Mouse (Mus musculus) embryonic facial prominence, embryonic 14.5 days (tissue): Measurements from ENCODE around the gene Glyctk. TPM values are rescaled to one million over a fixed set of nuclear protein-coding genes. Genes with fewer than 3 reads are reported as not detected.

Experiments
- ATAC-seq: fragments of 200-750 bp; cut with Nextera tagmentation; 2 replicates; pipeline ENCODE4 v1.8.0; 2017; ENCODE audit warnings: low read depth, moderate number of reproducible peaks, moderate TSS enrichment
- DNase-seq: peaks from one replicate; pipeline ENCODE4 v3.0.0-alpha.2; 2015; ENCODE audit warnings: low spot score
- H3K27ac ChIP-seq: fragments of 300-500 bp; sonication (generic); replicated peaks from 2 replicates; pipeline ENCODE4 v1.5.1; 2014; ENCODE audit warnings: low read depth, mild to moderate bottlenecking, low read length, moderate library complexity
- H3K27me3 ChIP-seq: fragments of 300-500 bp; sonication (generic); replicated peaks from 2 replicates; pipeline ENCODE4 v1.6.1; 2014; ENCODE audit warnings: low read length; ENCODE audit not compliant: control insufficient read depth, insufficient read depth
- H3K36me3 ChIP-seq: fragments of 300-500 bp; sonication (generic); 2 replicates; pipeline ENCODE4 v1.6.1; 2014; ENCODE audit warnings: low read length, mixed read lengths; ENCODE audit not compliant: control insufficient read depth, insufficient read depth
- H3K4me1 ChIP-seq: fragments of 300-500 bp; sonication (generic); 2 replicates; pipeline ENCODE4 v1.6.1; 2014; ENCODE audit warnings: antibody characterized with exemption, low read length; ENCODE audit not compliant: control insufficient read depth, insufficient read depth
- H3K4me2 ChIP-seq: fragments of 300-500 bp; sonication (generic); 2 replicates; pipeline ENCODE4 v1.6.1; 2014; ENCODE audit warnings: low read depth, mild to moderate bottlenecking, low read length, moderate library complexity, mixed read lengths
- H3K4me3 ChIP-seq: fragments of 300-500 bp; sonication (generic); 2 replicates; pipeline ENCODE4 v1.5.1; 2014; ENCODE audit warnings: low read depth, mild to moderate bottlenecking, low read length
- H3K9ac ChIP-seq: fragments of 300-500 bp; sonication (generic); 2 replicates; pipeline ENCODE4 v1.6.1; 2014; ENCODE audit warnings: low read depth, mild to moderate bottlenecking, low read length, moderate library complexity, mixed read lengths
- H3K9me3 ChIP-seq: fragments of 300-500 bp; sonication (generic); 2 replicates; pipeline ENCODE4 v1.6.1; 2016; ENCODE audit warnings: low read length; ENCODE audit not compliant: control insufficient read depth
- WGBS: fragments of 180-500 bp; shearing (Covaris S2); extraction: QIAGEN DNeasy Blood & Tissue Kit; methylation state at CpG from one replicate; pipeline ENCODE4 v1.1.7; 2014; 5-methylcytosine and 5-hydroxymethylcytosine counted together
- polyA plus RNA-seq: library from polyadenylated mRNA; unstranded; fragments of >200 nt; fragmentation: Nextera tagmentation; extraction: Ambion mirVana; gene quantifications from 2 replicates; pipeline ENCODE4 v1.2.1, GENCODE M21; 2014

The Glyctk gene
- polyA plus RNA-seq, 1 experiment from 2014 or later: 1.9 TPM

GRCm38 (mm10) chr9:106147851-106148431, 10.0 kb downstream of the Glyctk start:
- H3K9ac ChIP-seq: peak overlapping the region; percentile 55
- H3K4me1 ChIP-seq: no peaks in the 10 kb centered on the region
- H3K36me3 ChIP-seq: no peaks in the 10 kb centered on the region
- 3% methylated on average over 10 of the region's 10 CpGs for WGBS
- no peak for DNase-seq
- peak; percentile 17; the same call in 1 of the 2 replicates for ATAC-seq
- H3K9me3 ChIP-seq: no peaks in the 10 kb centered on the region
- H3K4me3 ChIP-seq: peak overlapping the region; percentile 43
- peaks cover 45% of the 10 kb centered on the region for H3K27me3 ChIP-seq
- H3K4me2 ChIP-seq: peak overlapping the region; percentile 80
- H3K27ac ChIP-seq: no peak overlapping the region

GRCm38 (mm10) chr9:106147281-106147680, 10.7 kb downstream of the Glyctk start:
- Histone ChIP-seq H3K36me3 (no peaks in the 10 kb centered on the region), H3K4me2 (no peak overlapping the region), H3K9me3 (no peaks in the 10 kb centered on the region), H3K4me1 (no peaks in the 10 kb centered on the region), H3K27ac (no peak overlapping the region), H3K4me3 (no peak overlapping the region), H3K9ac (no peak overlapping the region), H3K27me3 (peaks cover 45% of the 10 kb centered on the region)
- WGBS: 33% methylated on average over 5 of the region's 5 CpGs
- DNase-seq: no peak
- ATAC-seq: no peak

- DNase-seq (no peak), ATAC-seq (no peak)
- H3K4me3 ChIP-seq: no peak overlapping the region
- no peaks in the 10 kb centered on the region for H3K36me3 ChIP-seq
- H3K27me3 ChIP-seq: peaks cover 42% of the 10 kb centered on the region
- no peak overlapping the region for H3K4me2 ChIP-seq
- 80% methylated on average over 2 of the region's 2 CpGs for WGBS
- no peaks in the 10 kb centered on the region for H3K4me1 ChIP-seq
- H3K27ac ChIP-seq: no peak overlapping the region
- no peaks in the 10 kb centered on the region for H3K9me3 ChIP-seq
- H3K9ac ChIP-seq: no peak overlapping the region
Observed at GRCm38 (mm10) chr9:106145582-106145981, 12.4 kb downstream of the Glyctk start.

- Histone ChIP-seq H3K9ac (no peak overlapping the region), H3K27me3 (peaks cover 28% of the 10 kb centered on the region), H3K36me3 (no peaks in the 10 kb centered on the region), H3K9me3 (no peaks in the 10 kb centered on the region), H3K4me3 (no peak overlapping the region), H3K4me1 (peaks cover 5% of the 10 kb centered on the region; the same call in 1 of the 2 replicates), H3K4me2 (no peak overlapping the region), H3K27ac (no peak overlapping the region)
- DNase-seq: no peak
- WGBS: 72% methylated on average over 7 of the region's 7 CpGs
- no peak for ATAC-seq
Observed at GRCm38 (mm10) chr9:106144176-106144575, 13.8 kb downstream of the Glyctk start.

GRCm38 (mm10) chr9:106141955-106142354, 16.0 kb downstream of the Glyctk start:
- ATAC-seq (no peak), DNase-seq (no peak)
- no peak overlapping the region for H3K4me3 ChIP-seq
- H3K4me2 ChIP-seq: no peak overlapping the region
- H3K27me3 ChIP-seq: peaks cover 7% of the 10 kb centered on the region
- WGBS: 70% methylated on average over 12 of the region's 12 CpGs
- peaks cover 5% of the 10 kb centered on the region; the same call in 1 of the 2 replicates for H3K4me1 ChIP-seq
- H3K27ac ChIP-seq: no peak overlapping the region
- no peak overlapping the region for H3K9ac ChIP-seq
- H3K36me3 ChIP-seq: no peaks in the 10 kb centered on the region
- H3K9me3 ChIP-seq: no peaks in the 10 kb centered on the region

- H3K36me3 ChIP-seq: no peaks in the 10 kb centered on the region
- ATAC-seq (no peak), DNase-seq (peak; percentile 70)
- no peak overlapping the region for H3K4me3 ChIP-seq
- no peak overlapping the region for H3K4me2 ChIP-seq
- no peak overlapping the region for H3K9ac ChIP-seq
- H3K27me3 ChIP-seq: no peaks in the 10 kb centered on the region
- H3K9me3 ChIP-seq: no peaks in the 10 kb centered on the region
- 35% methylated on average over 10 of the region's 10 CpGs for WGBS
- H3K27ac ChIP-seq: no peak overlapping the region
- peaks cover 5% of the 10 kb centered on the region; the same call in 1 of the 2 replicates for H3K4me1 ChIP-seq
Observed at GRCm38 (mm10) chr9:106139763-106140162, 18.2 kb downstream of the Glyctk start.

GRCm38 (mm10) chr9:106137671-106138216, 20.2 kb downstream of the Glyctk start:
- H3K9ac ChIP-seq: no peak overlapping the region
- no peak for ATAC-seq
- WGBS: 27% methylated on average over 10 of the region's 10 CpGs
- no peak overlapping the region for H3K27ac ChIP-seq
- no peak overlapping the region for H3K4me3 ChIP-seq
- H3K4me1 ChIP-seq: peaks cover 5% of the 10 kb centered on the region; the same call in 1 of the 2 replicates
- H3K36me3 ChIP-seq: no peaks in the 10 kb centered on the region
- DNase-seq: peak; percentile 23
- no peaks in the 10 kb centered on the region for H3K27me3 ChIP-seq
- H3K4me2 ChIP-seq: no peak overlapping the region
- H3K9me3 ChIP-seq: no peaks in the 10 kb centered on the region

- Histone ChIP-seq H3K9me3 (no peaks in the 10 kb centered on the region), H3K4me3 (no peak overlapping the region), H3K4me2 (no peak overlapping the region), H3K9ac (no peak overlapping the region), H3K27me3 (no peaks in the 10 kb centered on the region), H3K4me1 (0 out of 2 replicates have a peak, but pooled peaks cover 4% of the 10 kb centered on the region), H3K36me3 (no peaks in the 10 kb centered on the region), H3K27ac (no peak overlapping the region)
- ATAC-seq (no peak), DNase-seq (no peak)
- 61% methylated on average over 7 of the region's 7 CpGs for WGBS
Observed at GRCm38 (mm10) chr9:106130250-106130649, 27.7 kb downstream of the Glyctk start.

- ATAC-seq (no peak), DNase-seq (no peak)
- H3K27ac ChIP-seq: no peak overlapping the region
- H3K27me3 ChIP-seq: no peaks in the 10 kb centered on the region
- WGBS: 59% methylated on average over 2 of the region's 2 CpGs
- no peaks in the 10 kb centered on the region for H3K9me3 ChIP-seq
- H3K4me2 ChIP-seq: no peak overlapping the region
- 0 out of 2 replicates have a peak, but pooled peaks cover 4% of the 10 kb centered on the region for H3K4me1 ChIP-seq
- H3K36me3 ChIP-seq: no peaks in the 10 kb centered on the region
- H3K4me3 ChIP-seq: no peak overlapping the region
- H3K9ac ChIP-seq: no peak overlapping the region
Observed at GRCm38 (mm10) chr9:106129072-106129471, 28.9 kb downstream of the Glyctk start.
